Mouse (Mus musculus) myocyte (in vitro differentiated cells): ENCODE results near the gene Nol3.

Experiments
- CEBPB ChIP-seq: IDR thresholded peaks from 2 replicates; pipeline ENCODE4 v1.6.1; 2011; ENCODE audit warnings: mild to moderate bottlenecking, moderate library complexity; ENCODE audit not compliant: poor library complexity, insufficient read depth, severe bottlenecking
- MAX ChIP-seq: IDR thresholded peaks from one replicate; pipeline ENCODE4 v1.6.1; 2011; ENCODE audit warnings: low read depth, mild to moderate bottlenecking, control low read depth
- MYOD1 ChIP-seq, 3 experiments: IDR thresholded peaks; one replicate each; pipeline ENCODE4 v1.6.1; 2011; ENCODE audit warnings: control low read depth in 2 of 3, low read depth in 2 of 3, mild to moderate bottlenecking in 2 of 3, moderate library complexity in 1 of 3; ENCODE audit not compliant: insufficient read length in 2 of 3, control insufficient read depth in 1 of 3
- MYOG ChIP-seq, 3 experiments: IDR thresholded peaks; one replicate each; pipeline ENCODE4 v1.6.1; 2011; ENCODE audit warnings: control low read depth in 2 of 3, low read depth in 2 of 3, mild to moderate bottlenecking in 2 of 3; ENCODE audit not compliant: insufficient read length in 2 of 3, control insufficient read depth in 1 of 3, insufficient read depth in 1 of 3
- POLR2A ChIP-seq: IDR thresholded peaks from one replicate; pipeline ENCODE4 v1.6.1; 2011; ENCODE audit warnings: low read depth, mild to moderate bottlenecking, control low read depth, moderate library complexity; ENCODE audit not compliant: insufficient read length
- POLR2AphosphoS2 ChIP-seq: IDR thresholded peaks from one replicate; pipeline ENCODE4 v1.6.1; 2011; ENCODE audit warnings: low read depth, control low read depth; ENCODE audit not compliant: insufficient read length
- REST ChIP-seq: IDR thresholded peaks from one replicate; pipeline ENCODE4 v1.6.1; 2011; ENCODE audit warnings: mild to moderate bottlenecking, control low read depth, moderate library complexity; ENCODE audit not compliant: insufficient read depth, insufficient read length
- TCF12 ChIP-seq: IDR thresholded peaks from one replicate; pipeline ENCODE4 v1.6.1; 2011; ENCODE audit warnings: mild to moderate bottlenecking, control low read depth; ENCODE audit not compliant: poor library complexity, insufficient read depth, severe bottlenecking
- TCF3 ChIP-seq: IDR thresholded peaks from one replicate; pipeline ENCODE4 v1.6.1; 2011; ENCODE audit warnings: low read depth, control low read depth; ENCODE audit not compliant: insufficient read length

- no peak for TF ChIP-seq REST
- TF ChIP-seq POLR2A: no peak
- TF ChIP-seq POLR2AphosphoS2: no peak
- TF ChIP-seq CEBPB: no peak
- TF ChIP-seq MAX: no peak
- no peak for TF ChIP-seq MYOD1 (IDR thresholded peaks at IDR 0.05; ENCODE audit: control insufficient read depth in 1 of 3, insufficient read length in 2 of 3, low read depth in 2 of 3)
- TF ChIP-seq MYOG (IDR thresholded peaks at IDR 0.05; ENCODE audit: control insufficient read depth in 1 of 3, insufficient read depth in 1 of 3, insufficient read length in 2 of 3, low read depth in 2 of 3): no peak
- no peak for TF ChIP-seq TCF12
- TF ChIP-seq TCF3: no peak
Measured at GRCm38 (mm10) chr8:105261326-105261980, 14.5 kb upstream of the Nol3 start.
